Mouse (Mus musculus): ENCODE measurements around the gene Clec16a. TPM values are rescaled to one million over a fixed set of nuclear protein-coding genes. Genes with fewer than 3 reads are reported as not detected.
A peak's percentile ranks its signal among the peaks of the same experiment; 100 is the strongest.

The Clec16a gene
- total RNA-seq, 2 experiments from 2014 or later = 74.1 to 76.7 TPM

- intact Hi-C loops (cut with DNase I) = loop anchor here (5.0 kb wide), 1 partner anchor 57 kb away; no protein-coding TSS in a partner anchor
- DNase-seq (ENCODE audit: low spot score in 2 of 2) = no peak
Measured at GRCm38 (mm10) chr16:10628960-10629359, 83.8 kb downstream of the Clec16a start.

DNA sequence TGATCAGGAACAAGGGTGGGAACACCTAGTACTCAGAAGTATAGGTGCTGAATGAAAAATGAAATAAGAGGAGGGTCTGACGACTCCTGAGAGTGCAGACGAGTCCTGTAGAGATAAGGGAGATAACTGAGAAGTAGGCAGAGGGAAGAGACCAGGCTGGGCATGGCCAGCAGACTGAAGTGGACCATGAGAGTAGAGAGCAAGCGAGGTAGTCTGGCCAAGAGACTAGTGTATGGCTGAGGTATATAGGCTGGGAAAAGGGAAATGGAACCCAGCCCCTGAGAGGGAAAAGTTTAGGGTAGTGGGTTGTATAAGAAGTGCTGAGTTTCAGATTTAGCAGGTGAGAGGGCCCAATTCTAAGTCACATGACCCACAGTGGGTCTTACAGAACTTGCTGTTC, 84.2 kb downstream of the Clec16a start:
- no peak for DNase-seq (ENCODE audit: low spot score in 2 of 2)
- intact Hi-C loops (cut with DNase I) = loop anchor here (5.0 kb wide), 1 partner anchor 57 kb away; no protein-coding TSS in a partner anchor

- no peak for DNase-seq (ENCODE audit: low spot score in 2 of 2)
- intact Hi-C loops (cut with DNase I) = no loop called here
Measured at GRCm38 (mm10) chr16:10634940-10635339, 89.8 kb downstream of the Clec16a start.

DNA sequence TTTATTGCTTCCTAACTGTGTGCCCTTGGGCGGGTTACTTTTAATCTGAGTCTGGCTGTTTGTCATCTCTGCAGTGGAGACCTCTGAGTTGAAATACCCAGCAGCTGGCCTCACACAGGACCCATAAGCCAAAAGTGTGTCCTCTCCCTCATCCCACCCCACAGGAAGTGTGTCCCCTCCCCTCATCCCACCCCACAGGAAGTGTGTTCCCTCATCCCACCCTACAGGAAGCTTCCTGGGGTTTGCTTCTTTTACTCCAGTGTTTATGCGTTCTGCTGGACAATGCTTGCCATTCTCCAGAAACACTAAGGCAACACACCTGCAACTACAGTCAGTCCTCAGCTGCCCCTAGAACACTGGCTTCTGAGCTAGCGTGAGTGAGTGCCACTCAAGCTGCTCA, 92.8 kb downstream of the Clec16a start:
- intact Hi-C loops (cut with DNase I) = no loop called here

GRCm38 (mm10) chr16:10639111-10639889, 94.2 kb downstream of the Clec16a start:
- DNase-seq (ENCODE audit: low spot score in 2 of 2) = no peak
- intact Hi-C loops (cut with DNase I) = no loop called here

More for the DNA sequence above, 92.8 kb downstream of the Clec16a start:
- no peak for DNase-seq (ENCODE audit: low spot score in 2 of 2)

DNA sequence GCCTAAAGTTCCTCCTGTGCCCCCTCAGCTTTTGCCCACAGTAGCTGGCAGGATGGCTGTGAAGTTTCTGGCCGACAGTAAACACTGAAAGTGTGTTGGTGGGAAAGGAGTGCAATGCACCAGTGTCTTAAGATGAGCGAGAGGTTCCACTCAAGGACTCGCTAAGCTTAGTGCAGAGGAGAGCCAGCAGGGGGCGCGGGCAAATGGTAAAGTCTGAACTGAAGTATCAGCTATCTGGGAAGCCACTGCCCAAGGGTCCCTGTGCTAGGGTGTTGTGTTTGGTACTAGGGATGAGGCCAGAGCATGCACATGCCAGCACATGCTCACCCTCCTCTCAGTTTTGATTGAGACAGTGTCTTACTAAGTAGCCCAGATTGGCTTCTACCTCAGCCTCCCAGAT, 94.9 kb downstream of the Clec16a start:
- DNase-seq (ENCODE audit: low spot score in 2 of 2) = peak; percentile 77 to 80
- intact Hi-C loops (cut with DNase I) = loop anchor here (5.0 kb wide), 1 partner anchor 147 kb away; the partner anchor contains the start of genes Socs1 and Tnp2

- DNase-seq (ENCODE audit: low spot score in 2 of 2) = no peak
- intact Hi-C loops (cut with DNase I) = loop anchor here (5.0 kb wide), 1 partner anchor 146 kb away; the partner anchor contains the start of genes Socs1 and Tnp2
Measured at GRCm38 (mm10) chr16:10641146-10641545, 96.0 kb downstream of the Clec16a start.

- intact Hi-C loops (cut with DNase I) = loop anchor here (5.0 kb wide), 1 partner anchor 144 kb away; the partner anchor contains the start of genes Socs1 and Tnp2
- no peak for DNase-seq (ENCODE audit: low spot score in 2 of 2)
Measured at GRCm38 (mm10) chr16:10642857-10643633, 97.9 kb downstream of the Clec16a start.

GRCm38 (mm10) chr16:10644238-10644637, 99.1 kb downstream of the Clec16a start:
- intact Hi-C loops (cut with DNase I) = loop anchor here (5.0 kb wide), 1 partner anchor 143 kb away; the partner anchor contains the start of genes Socs1 and Tnp2
- DNase-seq (ENCODE audit: low spot score in 2 of 2) = no peak

GRCm38 (mm10) chr16:10644731-10645130, 99.6 kb downstream of the Clec16a start:
- intact Hi-C loops (cut with DNase I) = loop anchor here (5.0 kb wide), 1 partner anchor 143 kb away; the partner anchor contains the start of genes Socs1 and Tnp2
- DNase-seq (ENCODE audit: low spot score in 2 of 2) = no peak

DNA sequence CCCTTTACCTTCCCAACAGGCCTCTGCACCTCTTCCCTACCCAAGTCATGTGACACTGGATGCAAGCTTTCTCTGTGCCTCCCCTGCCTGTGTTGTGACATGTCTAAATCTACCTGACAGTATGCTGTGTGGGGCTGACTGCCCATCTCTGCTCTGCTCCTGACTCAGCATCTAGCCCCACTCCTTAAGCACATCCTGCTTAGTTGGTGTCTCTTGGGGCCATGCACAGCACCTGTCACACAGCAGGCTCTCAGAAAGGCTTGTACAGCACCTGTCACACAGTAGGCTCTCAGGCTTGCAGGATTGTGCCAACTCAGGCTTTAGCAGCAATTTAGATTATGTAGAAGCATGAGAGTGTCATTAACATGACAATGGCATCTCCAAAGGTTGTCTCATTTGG, 106.7 kb downstream of the Clec16a start:
- DNase-seq (ENCODE audit: low spot score in 2 of 2) = no peak
- intact Hi-C loops (cut with DNase I) = no loop called here

- intact Hi-C loops (cut with DNase I) = no loop called here
- DNase-seq (ENCODE audit: low spot score in 2 of 2) = no peak
Measured at GRCm38 (mm10) chr16:10652935-10653334, 107.8 kb downstream of the Clec16a start.

- DNase-seq (ENCODE audit: low spot score in 2 of 2) = no peak
- intact Hi-C loops (cut with DNase I) = no loop called here
Measured at GRCm38 (mm10) chr16:10655236-10655635, 110.1 kb downstream of the Clec16a start.

- intact Hi-C loops (cut with DNase I) = no loop called here
Measured at GRCm38 (mm10) chr16:10655926-10656325, 110.8 kb downstream of the Clec16a start.

DNA sequence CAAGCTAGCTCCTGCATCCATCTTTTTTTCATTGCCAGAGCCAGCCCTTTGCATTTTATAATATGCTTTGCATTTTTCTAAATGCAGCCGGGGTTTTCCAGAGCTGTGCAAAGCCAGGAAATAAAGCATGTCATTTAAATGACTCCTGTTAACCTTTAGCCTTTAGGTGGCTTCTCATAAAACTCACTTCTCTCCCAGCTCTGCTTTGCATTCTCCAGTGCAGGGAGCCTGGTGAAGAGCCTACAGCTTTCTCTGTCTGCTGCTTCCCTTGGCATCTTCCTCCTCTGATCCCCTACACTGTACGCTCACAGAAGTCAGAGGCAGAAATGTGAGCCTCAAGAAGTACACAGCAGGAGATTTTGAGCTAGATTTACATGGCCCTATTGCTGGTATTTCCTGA, 111.3 kb downstream of the Clec16a start:
- intact Hi-C loops (cut with DNase I) = no loop called here
- DNase-seq (ENCODE audit: low spot score in 2 of 2) = no peak

More at GRCm38 (mm10) chr16:10655926-10656325, 110.8 kb downstream of the Clec16a start:
- no peak for DNase-seq (ENCODE audit: low spot score in 2 of 2)

DNA sequence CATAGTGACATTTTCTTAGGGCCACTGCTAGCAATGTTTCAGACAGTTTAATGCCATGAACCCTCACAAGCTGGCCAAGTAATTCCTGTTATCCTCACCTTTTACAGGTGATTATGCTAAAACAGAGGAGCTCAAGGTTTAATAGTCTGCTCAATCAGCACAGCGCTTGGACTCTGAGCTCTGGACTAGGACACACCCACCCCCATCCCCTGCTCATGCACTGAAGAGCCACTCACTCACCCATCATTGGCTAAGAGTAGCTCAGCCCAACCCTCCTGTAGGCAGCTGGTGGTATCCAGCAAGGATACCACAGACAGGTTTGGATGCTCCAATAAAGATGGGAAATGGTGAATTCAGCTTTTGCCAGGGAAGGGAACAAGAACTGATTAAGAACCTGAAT, 111.8 kb downstream of the Clec16a start:
- no peak for DNase-seq (ENCODE audit: low spot score in 2 of 2)
- intact Hi-C loops (cut with DNase I) = no loop called here

DNA sequence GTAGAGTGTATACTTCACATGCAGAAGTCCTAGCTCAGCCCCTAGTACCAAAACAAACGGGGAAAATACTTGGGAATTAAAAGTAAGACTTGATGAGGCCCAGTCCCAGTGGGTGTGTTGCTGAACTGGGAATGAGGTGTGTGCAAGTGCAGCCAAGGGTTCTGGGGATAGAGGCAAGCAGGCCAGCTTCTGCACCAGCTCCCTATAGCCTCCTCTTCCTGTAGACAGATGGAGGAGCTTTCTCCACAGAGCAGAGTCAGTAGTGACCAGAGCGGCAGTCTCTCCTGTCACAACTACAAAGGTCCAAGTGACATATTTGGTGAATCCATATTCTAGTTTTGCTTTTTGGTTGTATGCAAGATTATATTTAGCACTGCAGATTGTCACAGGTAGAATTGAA, 114.1 kb downstream of the Clec16a start:
- intact Hi-C loops (cut with DNase I) = no loop called here
- no peak for DNase-seq (ENCODE audit: low spot score in 2 of 2)

GRCm38 (mm10) chr16:10660526-10660925, 115.4 kb downstream of the Clec16a start:
- intact Hi-C loops (cut with DNase I) = loop anchor here (10.0 kb wide), 1 partner anchor 184 kb away; no protein-coding TSS in a partner anchor
- no peak for DNase-seq (ENCODE audit: low spot score in 2 of 2)

DNA sequence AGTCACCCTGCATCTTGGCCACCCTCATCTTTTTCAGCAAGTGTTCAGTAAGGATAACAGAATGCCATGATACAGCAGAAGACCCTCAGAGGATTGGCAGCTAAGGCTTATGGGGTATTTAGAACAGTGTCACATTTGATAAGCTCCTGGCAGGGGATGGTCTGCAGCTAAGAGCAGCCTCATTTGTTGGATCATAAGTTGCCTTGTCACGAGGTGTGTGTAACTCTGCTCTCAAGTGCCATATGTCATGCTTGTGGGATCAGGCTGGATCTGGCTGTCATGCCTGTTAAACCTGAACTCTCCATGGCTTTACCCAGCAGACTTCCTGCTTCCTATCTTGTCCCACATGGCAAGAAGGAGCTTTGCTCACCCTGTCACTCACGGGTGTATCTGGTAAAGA, 116.2 kb downstream of the Clec16a start:
- intact Hi-C loops (cut with DNase I) = loop anchor here (10.0 kb wide), 1 partner anchor 183 kb away; no protein-coding TSS in a partner anchor
- DNase-seq (ENCODE audit: low spot score in 2 of 2) = no peak

All from left cerebral cortex, postnatal 14 days (tissue).